ENCODE assay signal across 36 mouse cellular contexts in genomic region chr2:21195233-21195632, GRCm38 (mm10). TPM values are rescaled to one million over a fixed set of nuclear protein-coding genes. Genes with fewer than 3 reads are reported as not detected.
"Had no signal": no experiment of that assay in that cellular context is flagged by ENCODE, and none has a peak within 500 bp of the region (broad histone marks: within the 10 kb centered on the region; RNA-seq: fewer than 3 reads in every experiment).

No protein-coding gene starts in this region.

- H3K9ac ChIP-seq: limb, embryonic 12.5 days; limb, embryonic 13.5 days; limb, embryonic 15.5 days; liver, embryonic 12.5 days; liver, embryonic 13.5 days; liver, embryonic 14.5 days; liver, embryonic 15.5 days; liver, postnatal 0 days; lung, embryonic 14.5 days; lung, embryonic 15.5 days; midbrain, embryonic 12.5 days; midbrain, embryonic 13.5 days; midbrain, embryonic 15.5 days had no signal

- H3K4me2 ChIP-seq: limb, embryonic 12.5 days; limb, embryonic 13.5 days; limb, embryonic 15.5 days; liver, embryonic 11.5 days; liver, embryonic 12.5 days; liver, embryonic 13.5 days; liver, embryonic 15.5 days; lung, embryonic 14.5 days; lung, embryonic 15.5 days; midbrain, embryonic 11.5 days; midbrain, embryonic 12.5 days; midbrain, embryonic 13.5 days; midbrain, embryonic 15.5 days had no signal

- H3K36me3 ChIP-seq: limb, embryonic 10.5 days; limb, embryonic 12.5 days; limb, embryonic 13.5 days; limb, embryonic 15.5 days; liver, embryonic 12.5 days; liver, embryonic 13.5 days; liver, embryonic 15.5 days; lung, embryonic 15.5 days; midbrain, embryonic 10.5 days; midbrain, embryonic 12.5 days; midbrain, embryonic 13.5 days; midbrain, embryonic 15.5 days had no signal

- H3K4me1 ChIP-seq: limb, embryonic 10.5 days; limb, embryonic 12.5 days; limb, embryonic 13.5 days; limb, embryonic 15.5 days; liver, embryonic 12.5 days; liver, embryonic 13.5 days; liver, embryonic 15.5 days; lung, embryonic 15.5 days; midbrain, embryonic 10.5 days; midbrain, embryonic 12.5 days; midbrain, embryonic 13.5 days; midbrain, embryonic 15.5 days had no signal

- H3K9me3 ChIP-seq: limb, embryonic 10.5 days; limb, embryonic 12.5 days; limb, embryonic 15.5 days; liver, embryonic 12.5 days; liver, embryonic 13.5 days; liver, embryonic 15.5 days; lung, embryonic 15.5 days; megakaryocyte, embryonic 14.5 days; midbrain, embryonic 10.5 days; midbrain, embryonic 12.5 days; midbrain, embryonic 13.5 days; midbrain, embryonic 15.5 days had no signal

- H3K27ac ChIP-seq: limb, embryonic 10.5 days; limb, embryonic 12.5 days; limb, embryonic 13.5 days; limb, embryonic 15.5 days; liver, embryonic 12.5 days; liver, embryonic 13.5 days; liver, embryonic 14.5 days; liver, embryonic 15.5 days; lung, embryonic 15.5 days; macrophage; midbrain, embryonic 10.5 days; midbrain, embryonic 12.5 days; midbrain, embryonic 13.5 days; midbrain, embryonic 15.5 days had no signal

- H3K4me3 ChIP-seq: limb, embryonic 10.5 days; limb, embryonic 12.5 days; limb, embryonic 13.5 days; limb, embryonic 15.5 days; liver, embryonic 12.5 days; liver, embryonic 13.5 days; liver, embryonic 15.5 days; lung, embryonic 15.5 days; megakaryocyte, embryonic 14.5 days; midbrain, embryonic 10.5 days; midbrain, embryonic 12.5 days; midbrain, embryonic 13.5 days; midbrain, embryonic 15.5 days; myocyte had no signal

- DNase-seq: left cerebral cortex, postnatal 4 days; liver; liver, embryonic 13.5 days; liver, postnatal 0 days; lung, adult 18-20 months; lung, adult 2 months; lung, embryonic 14.5 days; lung, postnatal 10 days; lung, postnatal 14 days; lung, postnatal 36 days; lung, postnatal 4 days; midbrain, embryonic 14.5 days had no signal

- H3K27me3 ChIP-seq: limb, embryonic 12.5 days; limb, embryonic 13.5 days; limb, embryonic 15.5 days; liver, embryonic 12.5 days; liver, embryonic 13.5 days; liver, embryonic 15.5 days; lung, embryonic 15.5 days; megakaryocyte, embryonic 14.5 days; midbrain, embryonic 12.5 days; midbrain, embryonic 13.5 days; midbrain, embryonic 15.5 days had no signal

- ATAC-seq: liver, embryonic 12.5 days; liver, postnatal 0 days; lung, postnatal 0 days; midbrain, embryonic 13.5 days; midbrain, embryonic 15.5 days; midbrain, embryonic 16.5 days had no signal

RNA-seq across cellular contexts. Expression of gene Enkur, which starts 9.9 kb away (rescaled TPM):
- total RNA-seq: liver, adult 2 months; megakaryocyte, adult 5-6 weeks; megakaryocyte-erythroid progenitor cell, adult 5-6 weeks had no signal
- polyA plus RNA-seq: limb, embryonic 10.5 days; limb, embryonic 11.5 days; limb, embryonic 12.5 days; liver, adult 2 months; liver, embryonic 12.5 days; liver, embryonic 13.5 days; liver, embryonic 15.5 days; liver, embryonic 16.5 days; macrophage had no signal
